Mouse (Mus musculus): ENCODE data around the gene Hpdl. TPM values are rescaled to one million over a fixed set of nuclear protein-coding genes. Genes with fewer than 3 reads are reported as not detected.

Gene Hpdl
- polyA plus RNA-seq, 1 experiment from 2014 or later, result 1.5 TPM

GRCm38 (mm10) chr4:116815276-116815675, 6.2 kb downstream of the Hpdl start:
- no peak for ATAC-seq (ENCODE audit: low read depth)

GRCm38 (mm10) chr4:116811012-116811411, 10.5 kb downstream of the Hpdl start:
- 92% methylated on average over 3 of the region's 3 CpGs for WGBS
- Histone ChIP-seq H3K9me3 (ENCODE audit: control insufficient read depth, low read length) (no peaks in the 10 kb centered on the region), H3K9ac (replicated peaks; ENCODE audit: low read depth, low read length) (no peak overlapping the region), H3K4me2 (ENCODE audit: low read depth, low read length) (no peak overlapping the region), H3K36me3 (ENCODE audit: control insufficient read depth, insufficient read depth, low read length) (no peaks in the 10 kb centered on the region), H3K4me1 (ENCODE audit: control insufficient read depth, insufficient read depth, low read length) (peaks cover 9% of the 10 kb centered on the region), H3K4me3 (ENCODE audit: low read depth, low read length) (no peak overlapping the region), H3K27ac (ENCODE audit: low read depth, low read length) (no peak overlapping the region), H3K27me3 (ENCODE audit: control insufficient read depth, insufficient read depth, low read length) (no peaks in the 10 kb centered on the region)
- no peak for ATAC-seq (ENCODE audit: low read depth)

More at GRCm38 (mm10) chr4:116815276-116815675, 6.2 kb downstream of the Hpdl start:
- H3K4me1 ChIP-seq (ENCODE audit: control insufficient read depth, insufficient read depth, low read length), result no peaks in the 10 kb centered on the region
- H3K36me3 ChIP-seq (ENCODE audit: control insufficient read depth, insufficient read depth, low read length), result no peaks in the 10 kb centered on the region
- H3K9ac ChIP-seq (replicated peaks; ENCODE audit: low read depth, low read length), result no peak overlapping the region
- H3K27ac ChIP-seq (ENCODE audit: low read depth, low read length), result no peak overlapping the region
- no peaks in the 10 kb centered on the region; the same call in 1 of the 2 replicates for H3K27me3 ChIP-seq (ENCODE audit: control insufficient read depth, insufficient read depth, low read length)
- WGBS, result 72% methylated on average over 5 of the region's 5 CpGs
- H3K4me2 ChIP-seq (ENCODE audit: low read depth, low read length), result no peak overlapping the region
- no peak overlapping the region for H3K4me3 ChIP-seq (ENCODE audit: low read depth, low read length)
- no peaks in the 10 kb centered on the region for H3K9me3 ChIP-seq (ENCODE audit: control insufficient read depth, low read length)

- H3K36me3 ChIP-seq (ENCODE audit: control insufficient read depth, insufficient read depth, low read length), result peaks cover 24% of the 10 kb centered on the region
- H3K4me3 ChIP-seq (ENCODE audit: low read depth, low read length), result peak within 1 kb of the TSS; percentile 77
- H3K4me2 ChIP-seq (ENCODE audit: low read depth, low read length), result peak within 1 kb of the TSS; percentile 68
- WGBS, result under 1% methylated on average over 58 of the region's 58 CpGs
- peak within 1 kb of the TSS; percentile 94 for H3K27ac ChIP-seq (ENCODE audit: low read depth, low read length)
- ATAC-seq (ENCODE audit: low read depth), result peak; percentile 98
- H3K9ac ChIP-seq (replicated peaks; ENCODE audit: low read depth, low read length), result peak within 1 kb of the TSS; percentile 80
- no peaks in the 10 kb centered on the region for H3K27me3 ChIP-seq (ENCODE audit: control insufficient read depth, insufficient read depth, low read length)
- H3K4me1 ChIP-seq (ENCODE audit: control insufficient read depth, insufficient read depth, low read length), result peaks cover 10% of the 10 kb centered on the region
- H3K9me3 ChIP-seq (ENCODE audit: control insufficient read depth, low read length), result no peaks in the 10 kb centered on the region
Measured at GRCm38 (mm10) chr4:116807197-116808129, 14.0 kb downstream of the Hpdl start, which contains the start of the genes Toe1 and Mutyh. Toe1 (minus strand) TSS chr4:116807640. Mutyh (plus strand) TSS chr4:116807723.

GRCm38 (mm10) chr4:116799901-116800300, 21.6 kb downstream of the Hpdl start:
- Histone ChIP-seq H3K9me3 (ENCODE audit: control insufficient read depth, low read length) (no peaks in the 10 kb centered on the region), H3K4me1 (ENCODE audit: control insufficient read depth, insufficient read depth, low read length) (no peaks in the 10 kb centered on the region), H3K36me3 (ENCODE audit: control insufficient read depth, insufficient read depth, low read length) (peaks cover 25% of the 10 kb centered on the region), H3K27ac (ENCODE audit: low read depth, low read length) (no peak overlapping the region), H3K4me3 (ENCODE audit: low read depth, low read length) (no peak overlapping the region), H3K9ac (replicated peaks; ENCODE audit: low read depth, low read length) (no peak overlapping the region), H3K4me2 (ENCODE audit: low read depth, low read length) (no peak overlapping the region), H3K27me3 (ENCODE audit: control insufficient read depth, insufficient read depth, low read length) (no peaks in the 10 kb centered on the region)
- 41% methylated on average over 5 of the region's 5 CpGs for WGBS
- no peak for ATAC-seq (ENCODE audit: low read depth)

- no peaks in the 10 kb centered on the region for H3K27me3 ChIP-seq (ENCODE audit: control insufficient read depth, insufficient read depth, low read length)
Measured at GRCm38 (mm10) chr4:116796442-116797110, 24.9 kb downstream of the Hpdl start.

GRCm38 (mm10) chr4:116794273-116794672, 27.2 kb downstream of the Hpdl start:
- no peak overlapping the region for H3K9ac ChIP-seq (replicated peaks; ENCODE audit: low read depth, low read length)
- H3K36me3 ChIP-seq (ENCODE audit: control insufficient read depth, insufficient read depth, low read length), result no peaks in the 10 kb centered on the region
- H3K9me3 ChIP-seq (ENCODE audit: control insufficient read depth, low read length), result no peaks in the 10 kb centered on the region
- H3K4me2 ChIP-seq (ENCODE audit: low read depth, low read length), result no peak overlapping the region
- H3K27ac ChIP-seq (ENCODE audit: low read depth, low read length), result no peak overlapping the region
- no peaks in the 10 kb centered on the region for H3K27me3 ChIP-seq (ENCODE audit: control insufficient read depth, insufficient read depth, low read length)
- ATAC-seq (ENCODE audit: low read depth), result no peak
- H3K4me1 ChIP-seq (ENCODE audit: control insufficient read depth, insufficient read depth, low read length), result no peaks in the 10 kb centered on the region
- H3K4me3 ChIP-seq (ENCODE audit: low read depth, low read length), result no peak overlapping the region
- WGBS, result 84% methylated on average over 2 of the region's 2 CpGs

More at GRCm38 (mm10) chr4:116796442-116797110, 24.9 kb downstream of the Hpdl start:
- ATAC-seq (ENCODE audit: low read depth), result no peak
- Histone ChIP-seq H3K9ac (replicated peaks; ENCODE audit: low read depth, low read length) (no peak overlapping the region), H3K4me1 (ENCODE audit: control insufficient read depth, insufficient read depth, low read length) (no peaks in the 10 kb centered on the region), H3K4me3 (ENCODE audit: low read depth, low read length) (no peak overlapping the region), H3K27ac (ENCODE audit: low read depth, low read length) (no peak overlapping the region), H3K9me3 (ENCODE audit: control insufficient read depth, low read length) (no peaks in the 10 kb centered on the region), H3K4me2 (ENCODE audit: low read depth, low read length) (no peak overlapping the region), H3K36me3 (ENCODE audit: control insufficient read depth, insufficient read depth, low read length) (no peaks in the 10 kb centered on the region)
- WGBS, result 67% methylated on average over 1 of the region's 1 CpGs

- no peak overlapping the region for H3K27ac ChIP-seq (ENCODE audit: low read depth, low read length)
- no peak for ATAC-seq (ENCODE audit: low read depth)
- no peak overlapping the region for H3K9ac ChIP-seq (replicated peaks; ENCODE audit: low read depth, low read length)
- no peak overlapping the region for H3K4me3 ChIP-seq (ENCODE audit: low read depth, low read length)
- H3K27me3 ChIP-seq (ENCODE audit: control insufficient read depth, insufficient read depth, low read length), result no peaks in the 10 kb centered on the region
- H3K4me1 ChIP-seq (ENCODE audit: control insufficient read depth, insufficient read depth, low read length), result no peaks in the 10 kb centered on the region
- no peaks in the 10 kb centered on the region for H3K36me3 ChIP-seq (ENCODE audit: control insufficient read depth, insufficient read depth, low read length)
- no peaks in the 10 kb centered on the region for H3K9me3 ChIP-seq (ENCODE audit: control insufficient read depth, low read length)
- H3K4me2 ChIP-seq (ENCODE audit: low read depth, low read length), result no peak overlapping the region
- 86% methylated on average over 8 of the region's 8 CpGs for WGBS
Measured at GRCm38 (mm10) chr4:116792453-116792852, 29.1 kb downstream of the Hpdl start.

GRCm38 (mm10) chr4:116788956-116789355, 32.6 kb downstream of the Hpdl start:
- peaks cover 3% of the 10 kb centered on the region; the same call in 1 of the 2 replicates for H3K9me3 ChIP-seq (ENCODE audit: control insufficient read depth, low read length)
- ATAC-seq (ENCODE audit: low read depth), result peak; percentile 56; the same call in 1 of the 2 replicates
- H3K9ac ChIP-seq (replicated peaks; ENCODE audit: low read depth, low read length), result no peak overlapping the region
- no peaks in the 10 kb centered on the region for H3K27me3 ChIP-seq (ENCODE audit: control insufficient read depth, insufficient read depth, low read length)
- no peak overlapping the region for H3K4me3 ChIP-seq (ENCODE audit: low read depth, low read length)
- H3K4me2 ChIP-seq (ENCODE audit: low read depth, low read length), result no peak overlapping the region
- H3K36me3 ChIP-seq (ENCODE audit: control insufficient read depth, insufficient read depth, low read length), result no peaks in the 10 kb centered on the region
- H3K4me1 ChIP-seq (ENCODE audit: control insufficient read depth, insufficient read depth, low read length), result no peaks in the 10 kb centered on the region
- H3K27ac ChIP-seq (ENCODE audit: low read depth, low read length), result no peak overlapping the region
- 7% methylated on average over 3 of the region's 3 CpGs for WGBS
